Mouse (Mus musculus) CH12.LX (cell line): ENCODE data around the gene Tmem184a.

Experiments
- ETS1 ChIP-seq: conservative IDR thresholded peaks from 2 replicates; pipeline ENCODE4 v1.6.1; 2012; ENCODE audit warnings: low read depth, mild to moderate bottlenecking, inconsistent platforms, low read length, improper control_type of control experiment, moderate library complexity
- MAX ChIP-seq: IDR thresholded peaks from 2 replicates; pipeline ENCODE4 v1.6.1; 2011; ENCODE audit warnings: low read length, improper control_type of control experiment
- ZNF384 ChIP-seq: IDR thresholded peaks from 2 replicates; pipeline ENCODE4 v1.6.1; 2012; ENCODE audit warnings: low read depth, low read length, improper control_type of control experiment, inconsistent platforms

GRCm38 (mm10) chr5:139804573-139805111 lies 15.1 kb downstream of the Tmem184a start:
- TF ChIP-seq ETS1, result no peak
- TF ChIP-seq ZNF384, result no peak
- TF ChIP-seq MAX, result no peak
